Mouse (Mus musculus): ENCODE measurements around the gene Madd. TPM values are rescaled to one million over a fixed set of nuclear protein-coding genes. Genes with fewer than 3 reads are reported as not detected.

Gene Madd
- polyA plus RNA-seq (2012; rRNA removed; ENCODE audit: low replicate concordance): 10.4 and 13.9 TPM in 2 replicates

DNA sequence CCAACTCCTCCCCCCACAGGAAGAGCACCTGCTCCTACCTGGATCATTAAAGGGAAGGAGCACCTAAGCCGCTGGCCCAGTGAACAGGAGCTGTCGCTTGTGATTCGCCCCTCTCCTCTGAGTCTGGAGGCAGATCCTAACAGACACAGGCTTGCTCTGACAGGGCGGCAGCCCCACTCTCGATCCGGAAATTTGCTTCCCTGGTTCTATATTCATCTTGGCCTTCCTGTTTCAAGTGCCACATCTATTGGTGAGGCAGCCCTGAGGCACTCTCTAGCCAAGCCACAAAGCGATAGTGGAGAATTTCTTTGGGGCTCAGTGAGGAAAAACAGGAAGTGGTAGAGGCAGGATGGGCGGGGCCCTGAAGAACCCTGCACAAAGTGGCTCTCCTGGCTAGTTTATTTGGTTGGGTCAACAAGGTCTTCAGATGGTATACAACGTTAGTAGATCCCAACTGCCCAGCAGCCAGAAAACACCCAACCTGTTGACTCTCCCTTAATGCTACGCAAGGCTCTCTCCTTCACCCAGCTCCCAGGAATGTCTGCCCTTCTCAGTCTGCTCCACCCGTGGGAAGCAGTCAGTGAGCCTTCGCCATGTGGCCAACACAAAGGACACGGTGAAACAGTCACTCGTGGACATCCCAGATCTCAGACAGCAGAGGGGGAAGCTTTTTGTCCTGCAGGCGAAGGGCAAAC, at the start of gene Madd:
TSS of gene Madd (minus strand) at position 127 of the 695 bp plus-strand sequence.

DNA sequence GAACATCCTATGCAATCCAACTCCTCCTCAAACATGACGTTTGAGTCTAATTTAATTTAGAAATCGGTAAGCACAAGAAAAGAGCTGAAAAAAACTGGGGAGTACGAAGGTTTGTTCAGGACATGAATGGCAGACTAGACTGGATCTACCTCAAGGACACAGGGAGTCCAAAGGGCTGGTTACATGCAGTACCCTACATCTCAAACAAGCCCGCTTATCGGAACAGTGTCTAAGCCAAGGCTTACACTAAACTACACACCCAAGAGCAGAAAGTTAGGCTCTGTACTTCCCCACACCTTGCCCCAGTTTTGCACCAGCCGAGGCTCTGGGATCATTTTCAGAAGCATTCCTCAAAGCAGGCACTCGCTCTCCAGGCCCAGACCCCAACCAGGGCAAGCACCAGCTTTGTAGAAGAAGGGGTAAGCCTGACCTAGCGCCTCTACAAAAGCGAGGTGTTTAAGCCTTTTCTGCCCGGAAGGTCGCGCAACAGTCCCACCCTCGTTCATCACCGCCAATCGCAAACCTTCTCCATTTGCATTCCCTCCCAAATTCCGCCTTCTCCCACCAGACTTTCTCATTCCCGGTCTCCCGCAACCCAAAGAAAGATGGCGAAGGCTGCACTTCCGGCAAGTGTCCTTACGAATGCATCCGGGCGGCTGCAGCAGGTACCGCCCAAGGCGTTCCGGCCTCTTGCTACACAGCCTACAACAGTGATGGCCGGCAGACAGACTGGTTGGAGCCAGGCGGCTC, 18.8 kb upstream of the Madd start, which contains the start of the genes Nr1h3 and Acp2:
TSS of gene Nr1h3 (minus strand) at position 613 of the 750 bp plus-strand sequence.
TSS of gene Acp2 (plus strand) at position 664 of the 750 bp plus-strand sequence.

GRCm38 (mm10) chr2:91117585-91118275, 65.9 kb downstream of the Madd start, which contains the start of gene Mybpc3:
Gene Mybpc3 (plus strand): TSS chr2:91118144.

Other genes starting within 250 kb of the Madd start
- 35.7 and 60.4 TPM in 2 replicates for gene Celf1, start 243.5 kb downstream of the Madd start, polyA plus RNA-seq (2012; rRNA removed; ENCODE audit: low replicate concordance)
- 0.96 and 1.6 TPM in 2 replicates for gene Rapsn, start 148.2 kb downstream of the Madd start, polyA plus RNA-seq (2012; rRNA removed; ENCODE audit: low replicate concordance)
- 103 and 111 TPM in 2 replicates for gene Psmc3, start 129.8 kb downstream of the Madd start, polyA plus RNA-seq (2012; rRNA removed; ENCODE audit: low replicate concordance)
- gene Slc39a13, start 113.4 kb downstream of the Madd start, polyA plus RNA-seq (2012; rRNA removed; ENCODE audit: low replicate concordance): 93.3 and 95.5 TPM in 2 replicates
- 43.6 and 58.8 TPM in 2 replicates for gene Spi1, start 101.4 kb downstream of the Madd start, polyA plus RNA-seq (2012; rRNA removed; ENCODE audit: low replicate concordance)
- 0.05 and 0.06 TPM in 2 replicates for gene Mybpc3, start 65.7 kb downstream of the Madd start, polyA plus RNA-seq (2012; rRNA removed; ENCODE audit: low replicate concordance)
- gene Nr1h3, start 19.0 kb upstream of the Madd start, polyA plus RNA-seq (2012; rRNA removed; ENCODE audit: low replicate concordance): 92.7 and 229 TPM in 2 replicates
- gene Acp2, start 19.0 kb upstream of the Madd start, polyA plus RNA-seq (2012; rRNA removed; ENCODE audit: low replicate concordance): 43.8 and 53.1 TPM in 2 replicates
- gene Ddb2, start 53.1 kb upstream of the Madd start, polyA plus RNA-seq (2012; rRNA removed; ENCODE audit: low replicate concordance): 13.4 and 25.6 TPM in 2 replicates
- gene Pacsin3, start 72.1 kb upstream of the Madd start, polyA plus RNA-seq (2012; rRNA removed; ENCODE audit: low replicate concordance): 30.3 and 49.8 TPM in 2 replicates
- 36.4 and 53.7 TPM in 2 replicates for gene Arfgap2, start 81.1 kb upstream of the Madd start, polyA plus RNA-seq (2012; rRNA removed; ENCODE audit: low replicate concordance)

All from subcutaneous adipose tissue, adult 2 months (tissue).